Mouse (Mus musculus) intestine, embryonic 15.5 days (tissue): ENCODE measurements around the gene Ramp2. TPM values are rescaled to one million over a fixed set of nuclear protein-coding genes. Genes with fewer than 3 reads are reported as not detected.

Experiments used
- ATAC-seq: fragments of 200-750 bp; cut with Nextera tagmentation; 2 replicates; pipeline ENCODE4 v1.8.0; 2017; ENCODE audit warnings: moderate TSS enrichment, moderate library complexity
- H3K27ac ChIP-seq: fragments of 300-500 bp; sonication (generic); 2 replicates; pipeline ENCODE4 v1.5.1; 2015; ENCODE audit warnings: mild to moderate bottlenecking, inconsistent platforms
- H3K27me3 ChIP-seq: fragments of 300-500 bp; sonication (generic); replicated peaks from 2 replicates; pipeline ENCODE4 v1.6.1; 2015; ENCODE audit warnings: inconsistent platforms
- H3K36me3 ChIP-seq: fragments of 300-500 bp; sonication (generic); 2 replicates; pipeline ENCODE4 v1.6.1; 2015; ENCODE audit warnings: inconsistent platforms
- H3K4me1 ChIP-seq: fragments of 300-500 bp; sonication (generic); replicated peaks from 2 replicates; pipeline ENCODE4 v1.6.1; 2015; ENCODE audit warnings: inconsistent platforms
- H3K4me2 ChIP-seq: fragments of 300-500 bp; sonication (generic); replicated peaks from 2 replicates; pipeline ENCODE4 v1.6.1; 2015; ENCODE audit warnings: mild to moderate bottlenecking, inconsistent platforms
- H3K4me3 ChIP-seq: fragments of 300-500 bp; sonication (generic); replicated peaks from 2 replicates; pipeline ENCODE4 v1.5.1; 2015; ENCODE audit warnings: inconsistent platforms
- H3K9ac ChIP-seq: fragments of 300-500 bp; sonication (generic); 2 replicates; pipeline ENCODE4 v1.6.1; 2015; ENCODE audit warnings: inconsistent platforms
- H3K9me3 ChIP-seq: fragments of 300-500 bp; sonication (generic); 2 replicates; pipeline ENCODE4 v1.6.1; 2016; ENCODE audit warnings: inconsistent platforms
- WGBS: fragments of 180-500 bp; shearing (Covaris S2); methylation state at CpG from one replicate; pipeline ENCODE4 v1.1.7; 2015; 5-methylcytosine and 5-hydroxymethylcytosine counted together
- polyA plus RNA-seq: library from polyadenylated mRNA; unstranded; fragments of >200 nt; fragmentation: Nextera tagmentation; extraction: Ambion mirVana; gene quantifications from 2 replicates; pipeline ENCODE4 v1.2.1, GENCODE M21; 2015

The Ramp2 gene
- polyA plus RNA-seq, 1 experiment from 2014 or later, result 98.5 TPM

GRCm38 (mm10) chr11:101277381-101278222 is 31.8 kb downstream of the Ramp2 start:
- WGBS, result 49% methylated on average over 12 of the region's 12 CpGs
- H3K36me3 ChIP-seq, result no peaks in the 10 kb centered on the region; the same call in 1 of the 2 replicates
- H3K9ac ChIP-seq, result peak overlapping the region; percentile 80
- H3K27me3 ChIP-seq, result no peaks in the 10 kb centered on the region
- peak; percentile 73 for ATAC-seq
- H3K9me3 ChIP-seq, result no peaks in the 10 kb centered on the region
- peak overlapping the region; percentile 80 for H3K4me3 ChIP-seq
- peaks cover 23% of the 10 kb centered on the region for H3K4me1 ChIP-seq
- peak overlapping the region; percentile 83 for H3K27ac ChIP-seq
- peak overlapping the region; percentile 78 for H3K4me2 ChIP-seq

- Histone ChIP-seq H3K27ac (peak within 1 kb of the TSS; percentile 83), H3K27me3 (no peaks in the 10 kb centered on the region), H3K4me1 (peaks cover 23% of the 10 kb centered on the region), H3K36me3 (no peaks in the 10 kb centered on the region), H3K9ac (peak within 1 kb of the TSS; percentile 80), H3K4me2 (peak within 1 kb of the TSS; percentile 78), H3K9me3 (no peaks in the 10 kb centered on the region), H3K4me3 (peak within 1 kb of the TSS; percentile 80)
- ATAC-seq, result peak; percentile 94
- WGBS, result 5% methylated on average over 45 of the region's 45 CpGs
Observed at GRCm38 (mm10) chr11:101278223-101279192, 32.7 kb downstream of the Ramp2 start, which contains the start of the genes Cntd1 and Coa3. TSS of gene Cntd1 (plus strand) at chr11:101279012. TSS of gene Coa3 (minus strand) at chr11:101279114.

GRCm38 (mm10) chr11:101279193-101279569 is 33.4 kb downstream of the Ramp2 start:
- peaks cover 23% of the 10 kb centered on the region for H3K4me1 ChIP-seq
- no peak overlapping the region for H3K27ac ChIP-seq
- H3K4me2 ChIP-seq, result peak overlapping the region; percentile 78
- 63% methylated on average over 14 of the region's 14 CpGs for WGBS
- H3K9me3 ChIP-seq, result no peaks in the 10 kb centered on the region
- H3K4me3 ChIP-seq, result peak overlapping the region; percentile 80
- H3K36me3 ChIP-seq, result no peaks in the 10 kb centered on the region
- no peak overlapping the region for H3K9ac ChIP-seq
- H3K27me3 ChIP-seq, result no peaks in the 10 kb centered on the region
- peak; percentile 18; the same call in 1 of the 2 replicates for ATAC-seq

GRCm38 (mm10) chr11:101280837-101281236 is 35.0 kb downstream of the Ramp2 start:
- Histone ChIP-seq H3K4me2 (no peak overlapping the region), H3K36me3 (no peaks in the 10 kb centered on the region), H3K4me1 (peaks cover 23% of the 10 kb centered on the region), H3K27ac (no peak overlapping the region), H3K27me3 (no peaks in the 10 kb centered on the region), H3K4me3 (no peak overlapping the region), H3K9ac (no peak overlapping the region), H3K9me3 (no peaks in the 10 kb centered on the region)
- no peak for ATAC-seq
- WGBS, result 50% methylated on average over 7 of the region's 7 CpGs

- H3K4me3 ChIP-seq, result no peak overlapping the region
- ATAC-seq, result no peak
- no peak overlapping the region for H3K4me2 ChIP-seq
- H3K9ac ChIP-seq, result no peak overlapping the region
- no peaks in the 10 kb centered on the region for H3K9me3 ChIP-seq
- H3K27me3 ChIP-seq, result no peaks in the 10 kb centered on the region
- H3K27ac ChIP-seq, result no peak overlapping the region
- no peaks in the 10 kb centered on the region for H3K36me3 ChIP-seq
- peaks cover 7% of the 10 kb centered on the region for H3K4me1 ChIP-seq
- WGBS, result 33% methylated on average over 5 of the region's 5 CpGs
Observed at GRCm38 (mm10) chr11:101282896-101283295, 37.1 kb downstream of the Ramp2 start.

- Histone ChIP-seq H3K9ac (no peak overlapping the region), H3K4me3 (no peak overlapping the region), H3K4me1 (peaks cover 4% of the 10 kb centered on the region), H3K4me2 (no peak overlapping the region), H3K9me3 (no peaks in the 10 kb centered on the region), H3K27ac (no peak overlapping the region), H3K36me3 (0 out of 2 replicates have a peak, but pooled peaks cover 2% of the 10 kb centered on the region), H3K27me3 (no peaks in the 10 kb centered on the region)
- no peak for ATAC-seq
- WGBS, result 67% methylated on average over 4 of the region's 4 CpGs
Observed at GRCm38 (mm10) chr11:101283805-101284204, 38.0 kb downstream of the Ramp2 start.

GRCm38 (mm10) chr11:101287306-101287705 is 41.5 kb downstream of the Ramp2 start:
- no peak for ATAC-seq
- Histone ChIP-seq H3K27ac (no peak overlapping the region), H3K36me3 (peaks cover 29% of the 10 kb centered on the region), H3K9ac (no peak overlapping the region), H3K4me3 (no peak overlapping the region), H3K4me2 (no peak overlapping the region), H3K9me3 (no peaks in the 10 kb centered on the region), H3K4me1 (no peaks in the 10 kb centered on the region), H3K27me3 (no peaks in the 10 kb centered on the region)
- 81% methylated on average over 9 of the region's 9 CpGs for WGBS

- no peak for ATAC-seq
- Histone ChIP-seq H3K27ac (no peak overlapping the region), H3K36me3 (peaks cover 38% of the 10 kb centered on the region), H3K27me3 (no peaks in the 10 kb centered on the region), H3K4me3 (no peak overlapping the region), H3K4me1 (no peaks in the 10 kb centered on the region), H3K9ac (no peak overlapping the region), H3K4me2 (no peak overlapping the region), H3K9me3 (no peaks in the 10 kb centered on the region)
- 93% methylated on average over 8 of the region's 8 CpGs for WGBS
Observed at GRCm38 (mm10) chr11:101291231-101291630, 45.4 kb downstream of the Ramp2 start.

GRCm38 (mm10) chr11:101295191-101295590 is 49.4 kb downstream of the Ramp2 start:
- no peak for ATAC-seq
- Histone ChIP-seq H3K4me1 (no peaks in the 10 kb centered on the region), H3K4me3 (no peak overlapping the region), H3K36me3 (peaks cover 37% of the 10 kb centered on the region), H3K4me2 (no peak overlapping the region), H3K27me3 (no peaks in the 10 kb centered on the region), H3K9ac (no peak overlapping the region), H3K27ac (no peak overlapping the region), H3K9me3 (no peaks in the 10 kb centered on the region)
- WGBS, result 95% methylated on average over 8 of the region's 8 CpGs

GRCm38 (mm10) chr11:101300881-101301280 is 55.1 kb downstream of the Ramp2 start:
- WGBS, result 61% methylated on average over 7 of the region's 7 CpGs
- Histone ChIP-seq H3K9me3 (no peaks in the 10 kb centered on the region), H3K9ac (peak overlapping the region; percentile 93; the same call in 1 of the 2 replicates), H3K27me3 (no peaks in the 10 kb centered on the region), H3K4me2 (peak overlapping the region; percentile 93), H3K36me3 (peaks cover 13% of the 10 kb centered on the region; the same call in 1 of the 2 replicates), H3K27ac (no peak overlapping the region), H3K4me1 (peaks cover 14% of the 10 kb centered on the region), H3K4me3 (peak overlapping the region; percentile 93)
- no peak for ATAC-seq

- peak overlapping the region; percentile 93 for H3K9ac ChIP-seq
- 11% methylated on average over 26 of the region's 26 CpGs for WGBS
- H3K27ac ChIP-seq, result 0 out of 2 replicates have a peak overlapping the region, but pooled peaks have one; percentile 54
- H3K9me3 ChIP-seq, result no peaks in the 10 kb centered on the region
- H3K36me3 ChIP-seq, result 0 out of 2 replicates have a peak, but pooled peaks cover 12% of the 10 kb centered on the region
- no peaks in the 10 kb centered on the region for H3K27me3 ChIP-seq
- peaks cover 14% of the 10 kb centered on the region for H3K4me1 ChIP-seq
- peak overlapping the region; percentile 93 for H3K4me2 ChIP-seq
- peak overlapping the region; percentile 93 for H3K4me3 ChIP-seq
- ATAC-seq, result no peak
Observed at GRCm38 (mm10) chr11:101301299-101302003, 55.6 kb downstream of the Ramp2 start.
